Mouse (Mus musculus) regulatory T cell (primary cell): Measurements from ENCODE around the gene Gm11238.
"Not testable (repeated sequence)": the region's sequence is repeated elsewhere in the genome, so short reads cannot be mapped to it uniquely, and the experiment has no call there.

Experiments used
- in situ Hi-C: fragments of 300-600 bp; cut with MboI, MseI; formaldehyde crosslinking; loops from one replicate; pipeline ENCODE4 v1.15.1; 2025; ENCODE audit warnings: high pct_unique_total_duplicates

Gene Gm11238

DNA sequence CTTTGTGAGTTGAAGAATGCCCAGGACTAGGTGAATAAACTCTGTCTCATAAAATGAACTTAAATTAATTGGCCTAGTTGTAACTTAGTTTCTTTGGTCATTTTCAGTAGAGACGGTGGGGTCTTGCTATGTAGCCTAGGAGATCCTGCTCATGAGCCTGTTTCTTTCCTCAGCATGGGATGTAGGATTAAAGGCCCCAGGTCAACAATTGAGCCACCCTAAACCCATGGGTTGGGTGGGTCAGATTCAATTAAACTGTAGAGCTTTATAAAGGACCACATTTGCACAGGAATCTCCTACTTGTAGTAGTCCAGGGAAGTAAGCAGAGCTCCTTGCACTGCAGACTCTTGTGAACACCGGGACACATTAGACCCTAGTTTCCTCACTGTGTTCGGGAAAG is at the start of gene Gm11238:
Gene Gm11238 (plus strand): TSS at position 301 of the 400 bp plus-strand sequence.
- in situ Hi-C loops: not testable (repeated sequence)

DNA sequence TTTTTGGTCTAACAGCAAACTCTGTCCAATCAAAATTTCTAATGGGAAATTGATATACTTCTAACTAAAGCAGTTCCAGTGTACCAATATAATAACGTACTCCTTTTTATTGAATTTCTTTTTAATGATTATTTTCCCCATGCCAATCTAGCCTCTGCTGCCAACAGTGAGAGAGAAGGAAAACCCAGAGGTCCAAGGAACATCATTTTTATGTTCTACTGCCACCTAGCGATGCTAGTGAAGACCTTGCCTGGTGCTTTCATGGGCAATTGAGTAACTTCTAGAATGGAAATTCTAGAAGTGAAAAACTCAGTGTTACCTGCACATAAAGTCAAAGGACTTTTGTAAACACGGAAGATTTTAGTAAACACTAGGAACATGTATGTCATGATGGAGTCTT is 8.4 kb upstream of the Gm11238 start:
- in situ Hi-C loops: no loop called here

- in situ Hi-C loops: not testable (repeated sequence)
These were observed 15.0 kb downstream of the Gm11238 start, which contains the start of gene Gm11237 for GRCm38 (mm10) chr4:73622684-73623083. Gm11237 (plus strand) TSS chr4:73622984.

- in situ Hi-C loops: not testable (repeated sequence)
These were observed 30.1 kb downstream of the Gm11238 start, which contains the start of gene Gm11236 for GRCm38 (mm10) chr4:73637821-73638220. Gm11236 (plus strand) TSS chr4:73638121.

GRCm38 (mm10) chr4:73661864-73662263 is 54.2 kb downstream of the Gm11238 start:
- in situ Hi-C loops: not testable (repeated sequence)

GRCm38 (mm10) chr4:73668054-73668453 is 60.4 kb downstream of the Gm11238 start, which contains the start of gene Gm11239:
Gm11239 (plus strand) TSS chr4:73668354.
- in situ Hi-C loops: not testable (repeated sequence)

DNA sequence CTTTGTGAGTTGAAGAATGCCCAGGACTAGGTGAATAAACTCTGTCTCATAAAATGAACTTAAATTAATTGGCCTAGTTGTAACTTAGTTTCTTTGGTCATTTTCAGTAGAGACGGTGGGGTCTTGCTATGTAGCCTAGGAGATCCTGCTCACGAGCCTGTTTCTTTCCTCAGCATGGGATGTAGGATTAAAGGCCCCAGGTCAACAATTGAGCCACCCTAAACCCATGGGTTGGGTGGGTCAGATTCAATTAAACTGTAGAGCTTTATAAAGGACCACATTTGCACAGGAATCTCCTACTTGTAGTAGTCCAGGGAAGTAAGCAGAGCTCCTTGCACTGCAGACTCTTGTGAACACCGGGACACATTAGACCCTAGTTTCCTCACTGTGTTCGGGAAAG is 75.5 kb downstream of the Gm11238 start, which contains the start of gene Gm428:
Gene Gm428 (plus strand): TSS at position 301 of the 400 bp plus-strand sequence.
- in situ Hi-C loops: not testable (repeated sequence)
